Mouse (Mus musculus) heart, embryonic 12.5 days (tissue): ENCODE results near the gene Ube2s. TPM values are rescaled to one million over a fixed set of nuclear protein-coding genes. Genes with fewer than 3 reads are reported as not detected.
"Not testable (repeated sequence)": the region's sequence is repeated elsewhere in the genome, so short reads cannot be mapped to it uniquely, and the experiment has no call there.

Experiments
- ATAC-seq: fragments of 200-750 bp; cut with Nextera tagmentation; 2 replicates; pipeline ENCODE4 v1.8.0; 2017; ENCODE audit warnings: moderate TSS enrichment, moderate library complexity; ENCODE audit not compliant: insufficient number of reproducible peaks, low FRiP score
- H3K27ac ChIP-seq: fragments of 300-500 bp; sonication (generic); 2 replicates; pipeline ENCODE4 v1.5.1; 2016; ENCODE audit warnings: mild to moderate bottlenecking, moderate library complexity; ENCODE audit not compliant: poor library complexity, severe bottlenecking
- H3K27me3 ChIP-seq: fragments of 300-500 bp; sonication (generic); replicated peaks from 2 replicates; pipeline ENCODE4 v1.6.1; 2016; ENCODE audit warnings: mild to moderate bottlenecking, moderate library complexity
- H3K36me3 ChIP-seq: fragments of 300-500 bp; sonication (generic); 2 replicates; pipeline ENCODE4 v1.6.1; 2016; ENCODE audit warnings: mild to moderate bottlenecking, moderate library complexity
- H3K4me1 ChIP-seq: fragments of 300-500 bp; sonication (generic); replicated peaks from 2 replicates; pipeline ENCODE4 v1.6.1; 2016; ENCODE audit warnings: mild to moderate bottlenecking
- H3K4me2 ChIP-seq: fragments of 300-500 bp; sonication (generic); 2 replicates; pipeline ENCODE4 v1.6.1; 2016; ENCODE audit warnings: mild to moderate bottlenecking, moderate library complexity
- H3K4me3 ChIP-seq: fragments of 300-500 bp; sonication (generic); 2 replicates; pipeline ENCODE4 v1.5.1; 2016; ENCODE audit warnings: mild to moderate bottlenecking
- H3K9ac ChIP-seq: fragments of 300-500 bp; sonication (generic); 2 replicates; pipeline ENCODE4 v1.6.1; 2016; ENCODE audit warnings: mild to moderate bottlenecking, moderate library complexity
- H3K9me3 ChIP-seq: fragments of 300-500 bp; sonication (generic); replicated peaks from 2 replicates; pipeline ENCODE4 v1.6.1; 2016; ENCODE audit warnings: mild to moderate bottlenecking, moderate library complexity
- WGBS: fragments of 180-500 bp; shearing (Covaris S2); methylation state at CpG from one replicate; pipeline ENCODE4 v1.1.7; 2016; 5-methylcytosine and 5-hydroxymethylcytosine counted together
- polyA plus RNA-seq: library from polyadenylated mRNA; unstranded; fragments of >200 nt; fragmentation: Nextera tagmentation; extraction: Ambion mirVana; gene quantifications from 2 replicates; pipeline ENCODE4 v1.2.1, GENCODE M21; 2016

The Ube2s gene
- 344 and 363 TPM in 2 replicates for polyA plus RNA-seq

DNA sequence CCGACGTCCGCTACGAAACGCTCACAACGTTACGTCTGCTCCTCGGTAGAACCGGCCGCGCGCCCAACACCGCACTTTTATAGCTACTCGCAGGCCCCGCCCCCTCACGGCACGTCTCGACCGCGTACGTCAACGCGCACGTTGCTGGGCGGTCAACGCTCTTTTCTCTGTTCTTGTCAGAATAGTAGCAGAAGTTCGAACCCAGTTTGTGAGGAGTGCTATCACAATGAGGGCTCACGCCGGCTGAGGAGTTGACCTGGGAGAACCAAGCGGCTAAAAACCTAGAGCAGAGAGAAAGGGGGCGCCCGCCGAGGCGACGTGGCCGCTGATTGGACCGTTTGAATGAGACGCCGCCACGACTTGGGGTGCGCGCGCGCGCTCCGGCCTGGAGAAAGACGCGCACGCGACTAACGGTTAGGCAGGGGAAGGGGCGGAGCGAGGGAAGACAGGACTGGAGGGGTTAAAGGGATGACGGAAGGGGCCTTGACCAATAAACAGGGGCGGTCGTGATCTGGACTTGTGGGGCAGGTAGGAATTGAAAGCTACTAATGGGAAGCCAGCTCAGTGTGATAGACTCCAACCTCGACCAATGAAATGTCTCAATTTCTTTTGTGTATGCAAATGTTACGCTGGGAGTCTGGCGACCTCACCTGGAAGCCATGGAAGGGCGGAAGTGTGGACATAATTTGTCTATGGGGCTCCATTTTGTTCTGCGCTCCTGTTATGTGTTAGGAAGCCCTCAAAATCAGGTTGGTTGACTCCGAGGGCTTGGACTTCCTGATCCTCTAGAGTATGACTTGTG, at the start of gene Ube2s:
Gene Ube2s, minus strand, starts transcription at position 288 of the 802 bp plus-strand sequence.
- ATAC-seq, result peak; percentile 99
- H3K36me3 ChIP-seq, result peaks cover 32% of the 10 kb centered on the region
- H3K4me3 ChIP-seq, result peak within 1 kb of the TSS; percentile 100
- H3K4me2 ChIP-seq, result peak within 1 kb of the TSS; percentile 77
- H3K9ac ChIP-seq, result peak within 1 kb of the TSS; percentile 100
- H3K4me1 ChIP-seq, result peaks cover 29% of the 10 kb centered on the region
- H3K27ac ChIP-seq, result peak within 1 kb of the TSS; percentile 87
- H3K9me3 ChIP-seq, result no peaks in the 10 kb centered on the region
- under 1% methylated on average over 62 of the region's 62 CpGs for WGBS
- H3K27me3 ChIP-seq, result no peaks in the 10 kb centered on the region

DNA sequence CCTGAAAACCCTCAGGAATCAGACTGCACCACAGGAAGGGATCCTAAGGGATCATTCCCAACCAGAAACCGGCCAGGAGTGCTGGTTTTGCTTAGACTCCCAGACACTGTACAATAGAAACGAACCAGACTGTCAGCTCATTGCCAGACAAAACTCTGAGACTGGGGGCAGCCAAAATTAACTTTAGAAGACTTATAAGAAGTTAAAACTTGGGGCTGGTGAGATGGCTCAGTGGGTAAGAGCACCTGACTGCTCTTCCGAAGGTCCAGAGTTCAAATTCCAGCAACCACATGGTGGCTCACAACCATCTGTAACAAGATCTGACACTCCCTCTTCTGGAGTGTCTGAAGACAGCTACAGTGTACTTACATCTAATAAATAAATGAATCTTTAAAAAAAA, 48.5 kb upstream of the Ube2s start:
- not testable (repeated sequence) for H3K9me3 ChIP-seq, H3K4me2 ChIP-seq, H3K27ac ChIP-seq, ATAC-seq, H3K9ac ChIP-seq, H3K36me3 ChIP-seq, H3K27me3 ChIP-seq, H3K4me3 ChIP-seq, H3K4me1 ChIP-seq
- 68% methylated on average over 3 of the region's 3 CpGs for WGBS

DNA sequence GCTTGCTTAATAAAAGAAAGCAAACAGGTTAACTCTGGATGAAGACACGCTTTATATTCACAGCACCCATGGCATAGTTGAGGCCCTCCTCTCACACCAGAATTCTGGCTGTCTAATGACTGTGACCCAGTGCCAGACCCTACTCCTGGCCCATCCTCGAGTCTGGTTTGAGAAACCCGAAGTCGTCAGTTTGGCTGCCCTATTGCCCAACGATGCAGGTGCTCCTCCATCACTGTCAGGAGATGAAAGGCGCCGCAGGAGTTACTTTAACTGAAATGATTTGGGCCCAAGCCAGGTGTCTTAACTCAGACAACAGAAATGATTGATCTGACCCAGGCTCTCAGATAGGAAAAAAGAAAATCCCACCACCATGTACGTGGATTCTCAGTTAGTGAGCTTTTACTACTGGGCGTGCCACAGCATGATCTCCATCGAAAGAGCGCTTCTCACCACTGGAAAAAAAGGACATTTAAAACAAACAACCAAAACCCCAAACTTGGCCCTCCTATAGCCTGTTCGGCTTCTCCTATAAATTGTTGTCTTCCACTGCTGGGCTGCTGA, 47.1 kb upstream of the Ube2s start:
- H3K4me3 ChIP-seq, result no peak overlapping the region
- H3K4me2 ChIP-seq, result no peak overlapping the region
- ATAC-seq, result no peak
- H3K9ac ChIP-seq, result no peak overlapping the region
- H3K27me3 ChIP-seq, result peaks cover 10% of the 10 kb centered on the region
- WGBS, result 71% methylated on average over 12 of the region's 12 CpGs
- no peaks in the 10 kb centered on the region for H3K9me3 ChIP-seq
- H3K27ac ChIP-seq, result no peak overlapping the region
- H3K4me1 ChIP-seq, result peaks cover 3% of the 10 kb centered on the region; the same call in 1 of the 2 replicates
- H3K36me3 ChIP-seq, result no peaks in the 10 kb centered on the region

DNA sequence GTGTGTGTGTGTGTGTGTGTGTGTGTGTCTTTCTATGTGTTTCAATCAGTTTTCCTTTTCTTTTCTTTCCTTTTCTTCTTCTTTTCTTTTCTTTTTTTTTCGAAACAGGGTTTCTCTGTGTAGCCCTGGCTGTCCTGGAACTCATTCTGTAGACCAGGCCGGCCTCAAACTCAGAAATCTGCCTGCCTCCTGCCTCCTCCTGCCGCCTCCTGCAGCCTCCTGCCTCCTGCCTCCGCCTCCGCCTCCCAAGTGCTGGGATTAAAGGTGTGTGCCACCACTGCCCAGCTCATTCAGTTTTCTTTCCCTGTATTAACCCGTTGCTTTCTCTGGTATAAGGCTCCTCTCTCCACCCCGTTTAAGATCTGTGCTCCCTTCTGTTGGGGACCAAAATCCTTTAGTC, 44.9 kb upstream of the Ube2s start:
- Histone ChIP-seq H3K27ac (no peak overlapping the region), H3K4me3 (no peak overlapping the region), H3K4me2 (no peak overlapping the region), H3K4me1 (no peaks in the 10 kb centered on the region), H3K9ac (no peak overlapping the region), H3K36me3 (no peaks in the 10 kb centered on the region), H3K9me3 (no peaks in the 10 kb centered on the region; the same call in 1 of the 2 replicates), H3K27me3 (peaks cover 10% of the 10 kb centered on the region)
- WGBS, result 56% methylated on average over 7 of the region's 7 CpGs
- no peak for ATAC-seq

DNA sequence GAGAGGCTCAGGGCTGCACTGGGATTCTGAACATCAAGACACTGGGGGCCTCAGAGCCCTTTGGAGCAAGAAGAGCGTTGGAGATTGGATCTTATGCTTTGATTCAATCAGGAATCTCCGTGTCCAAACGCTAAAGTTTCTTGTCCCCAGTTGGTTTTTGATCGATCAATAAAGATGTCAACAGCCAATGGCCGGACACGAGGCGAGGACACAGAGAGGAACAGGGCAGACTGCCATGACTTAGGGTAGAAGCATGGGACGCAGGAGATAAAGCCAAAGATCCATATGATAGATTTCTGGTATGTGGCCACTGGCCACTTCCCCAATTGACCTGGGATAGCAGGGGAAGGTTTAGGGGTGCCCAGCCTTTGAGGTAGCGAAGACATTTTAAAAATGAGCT, 44.1 kb upstream of the Ube2s start:
- H3K4me2 ChIP-seq, result no peak overlapping the region
- H3K36me3 ChIP-seq, result no peaks in the 10 kb centered on the region
- H3K27ac ChIP-seq, result no peak overlapping the region
- ATAC-seq, result no peak
- peaks cover 10% of the 10 kb centered on the region for H3K27me3 ChIP-seq
- no peak overlapping the region for H3K9ac ChIP-seq
- H3K9me3 ChIP-seq, result no peaks in the 10 kb centered on the region; the same call in 1 of the 2 replicates
- WGBS, result 78% methylated on average over 9 of the region's 9 CpGs
- no peak overlapping the region for H3K4me3 ChIP-seq
- H3K4me1 ChIP-seq, result no peaks in the 10 kb centered on the region

DNA sequence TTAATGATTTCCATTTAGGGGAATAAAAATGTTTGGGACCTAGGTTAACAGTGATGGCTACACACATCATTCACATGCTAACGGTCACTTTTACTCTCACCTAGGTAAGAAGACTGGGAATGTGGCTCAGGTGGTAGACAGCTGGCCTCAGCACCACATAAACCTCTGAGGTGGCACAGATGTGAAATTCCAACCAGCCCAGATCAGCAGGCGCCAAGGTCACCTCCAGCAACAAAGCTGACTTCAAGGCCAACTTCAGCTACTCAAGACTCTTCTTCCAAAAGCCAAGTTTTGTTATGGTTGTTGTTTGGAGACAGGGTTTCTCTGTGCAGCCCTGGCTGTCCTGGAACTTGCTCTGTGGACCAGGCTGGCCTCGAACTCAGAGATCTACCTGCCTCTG, 41.2 kb upstream of the Ube2s start:
- Histone ChIP-seq H3K4me3 (no peak overlapping the region), H3K4me1 (no peaks in the 10 kb centered on the region), H3K4me2 (no peak overlapping the region), H3K9me3 (no peaks in the 10 kb centered on the region; the same call in 1 of the 2 replicates), H3K27ac (no peak overlapping the region), H3K9ac (no peak overlapping the region), H3K36me3 (no peaks in the 10 kb centered on the region), H3K27me3 (peaks cover 28% of the 10 kb centered on the region)
- no peak for ATAC-seq
- WGBS, result 62% methylated on average over 3 of the region's 3 CpGs

DNA sequence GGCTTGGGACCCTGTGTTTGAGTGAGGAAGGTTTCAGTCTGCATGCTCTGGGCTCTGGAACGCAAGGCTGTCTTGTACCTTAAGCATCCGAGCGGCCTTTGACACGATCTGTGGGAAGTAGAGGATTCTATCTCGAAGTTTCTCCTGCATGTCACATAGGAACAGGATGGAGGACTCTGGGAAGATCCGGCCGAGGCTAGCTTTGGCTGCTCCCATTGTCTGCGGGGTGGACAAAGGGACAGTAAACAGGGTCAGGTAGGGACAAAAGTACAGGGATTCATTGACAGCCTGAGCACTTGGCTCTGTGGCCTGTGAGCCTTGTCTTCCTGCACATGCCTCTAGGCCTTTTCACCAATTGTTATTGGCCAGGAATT, 38.9 kb upstream of the Ube2s start:
- Histone ChIP-seq H3K27me3 (peaks cover 36% of the 10 kb centered on the region), H3K27ac (no peak overlapping the region), H3K9ac (no peak overlapping the region), H3K36me3 (no peaks in the 10 kb centered on the region), H3K4me2 (no peak overlapping the region), H3K4me1 (no peaks in the 10 kb centered on the region), H3K9me3 (peaks cover 7% of the 10 kb centered on the region), H3K4me3 (no peak overlapping the region)
- no peak for ATAC-seq
- WGBS, result 64% methylated on average over 8 of the region's 8 CpGs

DNA sequence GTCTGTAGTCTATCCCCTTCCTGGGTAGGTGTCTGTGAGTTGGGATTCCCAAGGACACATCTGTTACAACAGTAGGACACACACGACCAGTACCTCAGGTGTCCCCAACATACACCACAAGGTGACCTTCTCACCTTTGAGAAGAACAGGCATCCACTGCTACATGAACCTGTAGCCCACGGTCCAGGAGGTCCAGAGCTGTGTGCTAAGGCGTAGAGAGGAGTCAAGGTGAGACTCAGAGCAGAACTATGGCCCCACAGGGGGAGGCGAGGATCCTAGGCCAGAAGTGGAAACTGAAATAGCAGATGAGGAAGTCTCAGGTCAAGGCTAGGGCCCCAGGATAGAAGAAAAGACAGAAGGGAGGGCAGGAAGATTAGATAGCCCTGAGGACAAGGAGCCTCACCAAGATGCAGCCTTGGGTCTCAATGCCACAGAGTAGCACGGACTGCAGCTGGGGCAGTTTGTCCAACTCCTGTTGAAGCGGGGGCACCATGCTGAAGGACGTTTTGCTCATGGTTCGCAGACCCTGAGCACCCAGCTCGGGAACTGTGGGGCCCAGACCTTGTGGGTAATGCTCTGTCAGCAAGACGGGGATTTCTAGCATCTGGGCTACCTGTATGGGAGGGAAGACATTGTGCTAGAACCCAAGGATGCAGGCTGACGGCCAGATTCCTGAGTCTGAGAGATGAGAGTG, 38.4 kb upstream of the Ube2s start:
- WGBS, result 75% methylated on average over 11 of the region's 11 CpGs
- H3K4me3 ChIP-seq, result no peak overlapping the region
- no peak for ATAC-seq
- peaks cover 41% of the 10 kb centered on the region for H3K27me3 ChIP-seq
- H3K9ac ChIP-seq, result no peak overlapping the region
- H3K4me2 ChIP-seq, result no peak overlapping the region
- H3K27ac ChIP-seq, result no peak overlapping the region
- H3K36me3 ChIP-seq, result no peaks in the 10 kb centered on the region
- H3K9me3 ChIP-seq, result peaks cover 11% of the 10 kb centered on the region
- H3K4me1 ChIP-seq, result no peaks in the 10 kb centered on the region

DNA sequence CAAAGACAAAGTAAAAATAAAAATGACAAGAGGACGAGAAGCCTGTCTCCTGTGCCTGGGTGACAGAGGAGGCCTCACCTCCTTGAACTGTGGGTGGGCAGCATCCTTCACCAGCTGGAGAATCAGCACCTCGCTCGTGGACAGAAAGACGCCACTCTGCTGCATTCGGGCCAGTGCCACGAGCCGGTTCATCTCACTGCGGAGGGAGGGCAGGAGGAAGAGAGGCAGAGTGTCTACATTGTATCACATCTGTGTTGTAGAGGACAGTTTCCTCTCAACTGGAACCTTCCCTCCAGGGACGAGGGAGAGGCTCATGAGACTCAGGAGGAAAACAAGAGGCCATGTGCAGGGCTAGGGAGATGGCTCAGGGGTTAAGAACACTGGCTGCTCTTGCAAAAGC, 37.0 kb upstream of the Ube2s start:
- no peak overlapping the region for H3K27ac ChIP-seq
- peaks cover 55% of the 10 kb centered on the region for H3K27me3 ChIP-seq
- no peak overlapping the region for H3K4me3 ChIP-seq
- H3K9ac ChIP-seq, result no peak overlapping the region
- H3K4me2 ChIP-seq, result no peak overlapping the region
- no peak for ATAC-seq
- H3K9me3 ChIP-seq, result peaks cover 13% of the 10 kb centered on the region
- 50% methylated on average over 9 of the region's 9 CpGs for WGBS
- peaks cover 5% of the 10 kb centered on the region for H3K4me1 ChIP-seq
- no peaks in the 10 kb centered on the region for H3K36me3 ChIP-seq

DNA sequence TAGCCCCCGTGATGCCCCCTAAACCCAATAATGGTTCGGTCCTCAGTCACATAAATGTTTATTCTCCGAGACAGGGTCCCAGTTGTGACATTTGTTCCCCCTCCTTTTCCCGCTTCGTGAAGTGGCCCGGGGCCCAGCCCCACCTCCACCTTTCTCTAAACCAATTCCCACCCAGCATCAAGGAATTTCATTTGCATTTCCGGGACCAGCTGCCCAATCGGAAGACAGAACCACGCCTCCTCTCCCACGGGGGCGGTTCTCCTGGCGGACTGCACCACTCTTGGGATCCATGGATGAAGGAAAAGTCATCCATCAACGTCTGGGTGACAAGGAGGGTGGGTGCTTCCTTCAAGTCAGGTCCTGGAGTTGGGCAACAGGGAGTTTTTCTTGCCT, 32.5 kb upstream of the Ube2s start:
- Histone ChIP-seq H3K36me3 (no peaks in the 10 kb centered on the region), H3K9me3 (peaks cover 13% of the 10 kb centered on the region; the same call in 1 of the 2 replicates), H3K9ac (no peak overlapping the region), H3K27me3 (peaks cover 91% of the 10 kb centered on the region), H3K4me3 (peak overlapping the region; percentile 43), H3K4me2 (peak overlapping the region; percentile 73), H3K4me1 (peaks cover 26% of the 10 kb centered on the region), H3K27ac (no peak overlapping the region)
- 1% methylated on average over 13 of the region's 13 CpGs for WGBS
- ATAC-seq, result no peak; the same call in 1 of the 2 replicates

DNA sequence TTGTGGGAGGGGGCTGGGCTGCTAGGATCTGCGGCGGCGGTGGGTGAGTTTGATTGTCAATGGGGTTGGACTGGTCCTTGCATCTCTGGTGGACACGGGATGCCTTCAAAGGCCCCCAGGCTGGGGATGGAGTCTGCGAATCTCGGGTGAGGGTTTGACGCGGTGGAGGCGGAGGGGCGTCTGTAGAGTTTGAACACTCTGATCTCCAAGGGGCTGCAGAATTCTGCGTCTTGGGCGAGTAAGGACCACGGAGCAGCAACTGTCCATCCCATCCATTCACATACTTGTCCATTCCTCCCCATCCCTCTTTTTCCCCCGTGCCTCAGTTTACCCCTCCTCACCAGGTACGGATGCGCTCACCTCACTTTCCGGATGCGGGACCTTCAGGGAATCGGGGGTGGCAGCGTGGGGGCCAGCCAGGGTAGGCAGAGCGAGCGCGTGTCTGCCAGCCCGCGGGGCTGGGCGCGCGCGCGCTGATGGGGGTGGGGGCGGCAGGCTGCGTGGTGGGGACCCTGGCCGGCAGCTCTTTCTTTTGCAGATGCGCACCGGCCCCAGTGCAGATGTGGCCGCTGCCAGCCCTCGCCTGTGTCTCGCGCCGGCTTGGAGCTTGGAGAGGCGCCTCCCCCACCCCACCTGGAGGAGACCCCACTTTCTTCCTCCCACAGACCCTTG, 32.0 kb upstream of the Ube2s start, which contains the start of gene Shisa7:
Gene Shisa7, minus strand, starts transcription at position 452 of the 672 bp plus-strand sequence.
- H3K9ac ChIP-seq, result peak within 1 kb of the TSS; percentile 40; the same call in 1 of the 2 replicates

More for the DNA sequence above, 32.0 kb upstream of the Ube2s start, which contains the start of gene Shisa7:
- H3K27me3 ChIP-seq, result peaks cover 92% of the 10 kb centered on the region
- H3K4me3 ChIP-seq, result peak within 1 kb of the TSS; percentile 43
- peaks cover 26% of the 10 kb centered on the region for H3K4me1 ChIP-seq
- H3K4me2 ChIP-seq, result peak within 1 kb of the TSS; percentile 73
- 2% methylated on average over 39 of the region's 41 CpGs for WGBS
- no peaks in the 10 kb centered on the region for H3K36me3 ChIP-seq
- ATAC-seq, result no peak
- H3K27ac ChIP-seq, result no peak within 1 kb of the TSS
- peaks cover 13% of the 10 kb centered on the region; the same call in 1 of the 2 replicates for H3K9me3 ChIP-seq
